Mouse (Mus musculus) limb, embryonic 14.5 days (tissue): ENCODE results near the gene E2f4. TPM values are rescaled to one million over a fixed set of nuclear protein-coding genes. Genes with fewer than 3 reads are reported as not detected.

Source experiments
- ATAC-seq: fragments of 200-750 bp; cut with Nextera tagmentation; 2 replicates; pipeline ENCODE4 v1.8.0; 2017; ENCODE audit warnings: low read depth, moderate number of reproducible peaks, moderate TSS enrichment; ENCODE audit not compliant: low FRiP score
- DNase-seq: peaks from one replicate; pipeline ENCODE4 v3.0.0-alpha.2; 2015; ENCODE audit warnings: low spot score
- H3K27ac ChIP-seq: fragments of 300-500 bp; sonication (generic); replicated peaks from 2 replicates; pipeline ENCODE4 v1.5.1; 2014; ENCODE audit warnings: low read depth, mild to moderate bottlenecking, low read length, moderate library complexity, mixed read lengths
- H3K27me3 ChIP-seq: fragments of 300-500 bp; sonication (generic); 2 replicates; pipeline ENCODE4 v1.6.1; 2014; ENCODE audit warnings: low read length, mixed read lengths; ENCODE audit not compliant: control insufficient read depth, insufficient read depth
- H3K36me3 ChIP-seq: fragments of 300-500 bp; sonication (generic); 2 replicates; pipeline ENCODE4 v1.6.1; 2014; ENCODE audit warnings: mild to moderate bottlenecking, low read length, moderate library complexity, mixed read lengths; ENCODE audit not compliant: control insufficient read depth, insufficient read depth
- H3K4me1 ChIP-seq: fragments of 300-500 bp; sonication (generic); 2 replicates; pipeline ENCODE4 v1.6.1; 2014; ENCODE audit warnings: antibody characterized with exemption, low read length, mixed read lengths; ENCODE audit not compliant: control insufficient read depth, insufficient read depth
- H3K4me2 ChIP-seq: fragments of 300-500 bp; sonication (generic); replicated peaks from 2 replicates; pipeline ENCODE4 v1.6.1; 2014; ENCODE audit warnings: low read depth, mild to moderate bottlenecking, low read length, moderate library complexity; ENCODE audit not compliant: severe bottlenecking
- H3K4me3 ChIP-seq: fragments of 300-500 bp; sonication (generic); replicated peaks from 2 replicates; pipeline ENCODE4 v1.5.1; 2014; ENCODE audit warnings: low read length
- H3K9ac ChIP-seq: fragments of 300-500 bp; sonication (generic); 2 replicates; pipeline ENCODE4 v1.6.1; 2014; ENCODE audit warnings: mild to moderate bottlenecking, low read depth, low read length, moderate library complexity; ENCODE audit not compliant: severe bottlenecking
- H3K9me3 ChIP-seq: fragments of 300-500 bp; sonication (generic); 2 replicates; pipeline ENCODE4 v1.6.1; 2016; ENCODE audit warnings: low read length; ENCODE audit not compliant: control insufficient read depth
- POLR2A ChIP-seq: fragments of 200-500 bp; IDR thresholded peaks from 2 replicates; pipeline ENCODE4 v1.8.0; 2012; ENCODE audit warnings: inconsistent platforms, mild to moderate bottlenecking, moderate library complexity, borderline replicate concordance; ENCODE audit not compliant: insufficient read depth, insufficient read length; ENCODE audit errors: extremely low read depth
- WGBS: fragments of 180-500 bp; shearing (Covaris S2); extraction: QIAGEN DNeasy Blood & Tissue Kit; methylation state at CpG from one replicate; pipeline ENCODE4 v1.1.7; 2014; 5-methylcytosine and 5-hydroxymethylcytosine counted together
- polyA plus RNA-seq, 2 experiments: library from polyadenylated mRNA; depleted of rRNA in 1 of 2; stranded (reverse) in 1 of 2; unstranded in 1 of 2; fragments of >200 nt; fragmentation: Nextera tagmentation in 1 of 2; extraction: Ambion mirVana in 1 of 2; gene quantifications; 2 replicates each; pipeline versions ENCODE4 v1.2.1 to v1.2.3; 2012 to 2014

E2f4 gene
- polyA plus RNA-seq, 2 experiments, result 76.2 to 136 TPM

DNA sequence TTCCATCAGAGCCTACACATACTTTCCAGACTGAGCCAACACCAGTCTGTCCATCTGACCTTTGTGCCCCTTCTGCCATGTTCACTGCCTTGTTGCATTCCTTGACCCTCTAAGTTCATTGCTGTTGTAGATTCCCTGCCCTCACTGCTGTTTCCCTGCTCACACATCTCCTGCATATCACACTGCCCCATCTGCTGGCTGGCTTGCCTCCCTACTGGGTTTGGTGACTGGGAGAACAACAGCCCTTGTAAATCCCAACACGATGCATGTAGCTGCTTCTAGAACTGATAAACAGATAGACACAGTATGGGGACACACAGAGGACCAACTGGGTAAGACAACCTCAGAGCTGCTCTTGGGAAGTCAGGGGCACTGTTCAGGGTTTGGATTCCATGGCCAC, 14.3 kb downstream of the E2f4 start:
- 85% methylated on average over 1 of the region's 1 CpGs for WGBS
- TF ChIP-seq POLR2A, result no peak
- Histone ChIP-seq H3K4me2 (no peak overlapping the region), H3K27ac (no peak overlapping the region), H3K4me1 (no peaks in the 10 kb centered on the region), H3K36me3 (peaks cover 66% of the 10 kb centered on the region), H3K9ac (no peak overlapping the region), H3K9me3 (no peaks in the 10 kb centered on the region), H3K4me3 (no peak overlapping the region), H3K27me3 (no peaks in the 10 kb centered on the region)
- DNase-seq (no peak), ATAC-seq (no peak)

DNA sequence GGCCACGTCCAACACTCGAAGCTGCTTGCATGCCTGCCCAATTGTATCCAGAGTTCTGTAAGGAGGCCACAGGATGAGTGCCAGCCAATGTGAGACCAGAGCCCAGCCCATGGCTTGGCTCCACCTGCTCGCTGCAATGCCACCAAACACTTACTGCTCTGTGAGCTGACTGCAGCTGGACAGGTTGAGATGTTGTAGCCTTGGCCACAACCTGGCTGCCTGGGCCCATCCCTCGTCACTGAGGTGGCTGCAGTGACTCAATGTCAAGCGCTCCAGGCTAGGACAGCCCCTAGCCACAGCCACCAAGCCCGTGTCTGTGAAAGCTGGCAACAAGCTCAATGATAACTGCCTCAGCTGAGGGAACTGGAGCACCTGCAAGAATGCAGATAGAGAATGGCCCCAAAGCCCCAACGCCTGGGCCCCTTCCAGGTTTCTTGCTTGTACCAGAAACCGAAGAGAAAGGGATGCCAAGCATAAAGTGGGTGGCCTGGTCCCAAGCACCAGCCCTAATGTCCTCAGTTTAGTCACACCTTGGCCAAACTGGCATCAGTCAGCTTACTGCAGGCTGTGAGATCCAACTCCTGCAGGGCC, 15.5 kb downstream of the E2f4 start:
- peaks cover 60% of the 10 kb centered on the region for H3K36me3 ChIP-seq
- H3K9me3 ChIP-seq, result no peaks in the 10 kb centered on the region
- no peak for ATAC-seq
- DNase-seq, result no peak
- no peak overlapping the region for H3K4me2 ChIP-seq
- no peaks in the 10 kb centered on the region for H3K4me1 ChIP-seq
- H3K27ac ChIP-seq, result no peak overlapping the region
- H3K9ac ChIP-seq, result no peak overlapping the region
- 86% methylated on average over 8 of the region's 8 CpGs for WGBS
- H3K4me3 ChIP-seq, result no peak overlapping the region
- no peak for TF ChIP-seq POLR2A
- H3K27me3 ChIP-seq, result no peaks in the 10 kb centered on the region

DNA sequence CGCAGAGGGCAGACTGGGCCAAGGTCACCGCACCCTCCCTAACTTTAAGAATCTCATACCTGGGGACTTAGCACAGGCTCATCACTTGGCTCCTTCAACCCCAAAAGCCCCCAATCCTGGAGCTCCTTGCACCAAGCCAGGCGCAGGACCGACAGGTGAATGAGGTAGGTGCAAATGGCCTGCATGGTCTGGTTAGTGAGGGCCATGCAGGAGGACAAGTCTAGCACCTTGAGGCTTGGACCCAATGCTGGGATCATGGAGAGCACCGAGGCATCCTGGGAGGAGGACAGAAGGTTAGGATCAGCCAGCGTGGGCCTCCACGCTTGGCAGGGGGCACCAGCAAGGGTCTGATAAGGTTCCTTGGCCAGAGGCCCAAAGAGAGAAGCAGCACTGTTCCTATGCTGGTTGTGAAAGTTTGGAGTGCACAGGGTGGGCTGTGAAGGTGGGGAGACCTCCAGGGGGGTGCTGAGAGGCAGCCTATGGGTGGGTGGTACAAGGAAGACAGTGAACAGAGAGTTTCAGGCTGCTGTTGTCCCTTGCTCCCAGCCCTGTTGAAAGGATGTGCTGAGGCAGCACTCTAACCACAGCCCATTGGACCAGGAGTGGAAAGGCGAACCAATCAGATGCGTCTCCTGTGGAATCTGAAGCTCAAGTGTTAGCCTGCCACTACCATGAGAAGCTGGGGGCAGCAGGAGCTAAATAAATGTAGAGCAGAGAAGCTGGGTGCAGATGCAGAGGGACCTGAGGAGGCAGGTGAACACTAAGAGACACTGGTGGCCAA, 16.3 kb downstream of the E2f4 start:
- DNase-seq (no peak), ATAC-seq (no peak)
- Histone ChIP-seq H3K27ac (no peak overlapping the region), H3K4me1 (no peaks in the 10 kb centered on the region), H3K9me3 (no peaks in the 10 kb centered on the region), H3K27me3 (no peaks in the 10 kb centered on the region), H3K9ac (no peak overlapping the region), H3K36me3 (peaks cover 60% of the 10 kb centered on the region), H3K4me2 (no peak overlapping the region), H3K4me3 (no peak overlapping the region)
- 80% methylated on average over 9 of the region's 9 CpGs for WGBS
- TF ChIP-seq POLR2A, result no peak

DNA sequence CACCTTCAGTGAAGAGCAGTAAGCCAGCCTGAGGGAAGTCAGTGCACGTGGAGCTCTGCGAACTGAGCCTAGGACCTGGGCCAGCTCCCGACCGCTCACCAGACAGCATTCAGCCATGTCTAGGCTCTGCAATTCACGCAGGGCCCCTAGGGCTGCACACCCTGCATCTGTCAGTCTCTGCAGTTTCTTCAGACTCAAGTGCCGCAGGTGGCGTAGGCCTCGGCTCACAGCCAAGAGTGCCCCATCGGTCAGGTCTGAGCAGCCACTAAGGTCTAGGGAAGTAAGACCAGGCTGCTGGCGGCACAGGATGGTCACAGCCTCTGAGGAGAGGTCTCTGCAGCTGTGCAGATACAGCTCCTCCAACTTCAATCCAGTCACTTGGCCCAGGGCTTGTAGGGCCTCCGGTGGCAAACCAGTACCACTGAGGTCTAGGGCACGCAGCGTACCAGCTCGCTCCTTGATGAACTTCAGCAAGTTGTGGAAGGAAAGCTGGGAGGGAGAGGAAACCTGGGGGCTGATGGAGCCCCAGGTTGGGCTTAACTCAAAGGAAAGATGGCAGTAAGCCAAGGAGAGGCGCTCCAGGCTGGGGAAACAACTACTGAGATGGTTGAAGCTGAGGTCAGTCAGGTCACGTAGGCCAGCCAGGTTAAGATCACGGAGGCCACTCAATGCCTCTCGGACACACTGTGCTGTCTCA, 17.8 kb downstream of the E2f4 start:
- ATAC-seq, result no peak
- no peak overlapping the region for H3K27ac ChIP-seq
- H3K4me1 ChIP-seq, result no peaks in the 10 kb centered on the region
- no peak overlapping the region for H3K4me2 ChIP-seq
- H3K4me3 ChIP-seq, result no peak overlapping the region
- WGBS, result 89% methylated on average over 18 of the region's 18 CpGs
- no peaks in the 10 kb centered on the region for H3K27me3 ChIP-seq
- no peak for DNase-seq
- H3K36me3 ChIP-seq, result peaks cover 63% of the 10 kb centered on the region
- no peak overlapping the region for H3K9ac ChIP-seq
- H3K9me3 ChIP-seq, result no peaks in the 10 kb centered on the region
- TF ChIP-seq POLR2A, result no peak

DNA sequence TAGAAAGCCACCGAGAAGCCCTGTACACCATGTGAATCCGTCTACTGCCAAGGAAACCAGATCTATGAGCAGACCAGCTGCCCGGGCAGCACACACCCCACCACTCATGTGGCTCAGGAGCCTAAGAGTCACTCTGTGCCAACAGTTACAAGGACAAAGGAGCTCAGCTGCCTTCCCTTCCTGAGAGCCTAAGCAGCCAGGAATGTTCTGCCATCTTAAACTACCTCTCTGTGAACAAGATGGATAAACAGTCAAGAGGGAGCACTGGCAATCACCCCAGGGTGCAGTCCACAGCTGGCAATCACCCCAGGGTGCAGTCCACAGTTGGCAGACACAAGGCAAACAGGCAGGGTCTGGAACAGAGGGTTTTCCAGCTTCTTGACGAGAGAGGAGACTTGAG, 20.5 kb downstream of the E2f4 start:
- TF ChIP-seq POLR2A, result no peak
- WGBS, result 83% methylated on average over 4 of the region's 4 CpGs
- Histone ChIP-seq H3K4me1 (no peaks in the 10 kb centered on the region), H3K27me3 (no peaks in the 10 kb centered on the region), H3K4me2 (no peak overlapping the region), H3K27ac (no peak overlapping the region), H3K4me3 (no peak overlapping the region), H3K36me3 (peaks cover 58% of the 10 kb centered on the region), H3K9me3 (no peaks in the 10 kb centered on the region), H3K9ac (no peak overlapping the region)
- no peak for ATAC-seq
- DNase-seq, result no peak
